Mouse (Mus musculus): ENCODE measurements around the gene Ptprm.

Ptprm gene

GRCm38 (mm10) chr17:67345157-67345556, 9.1 kb downstream of the Ptprm start:
- DNase-seq (ENCODE audit: extremely low spot score, low read depth, low spot score): no peak

GRCm38 (mm10) chr17:67343471-67343870, 10.8 kb downstream of the Ptprm start:
- DNase-seq (ENCODE audit: extremely low spot score, low read depth, low spot score): no peak

- no peak for DNase-seq (ENCODE audit: extremely low spot score, low read depth, low spot score)
Measured at GRCm38 (mm10) chr17:67343006-67343405, 11.3 kb downstream of the Ptprm start.

- DNase-seq (ENCODE audit: extremely low spot score, low read depth, low spot score): no peak
Measured at GRCm38 (mm10) chr17:67340362-67340761, 13.9 kb downstream of the Ptprm start.

GRCm38 (mm10) chr17:67339569-67339968, 14.7 kb downstream of the Ptprm start:
- no peak for DNase-seq (ENCODE audit: extremely low spot score, low read depth, low spot score)

- DNase-seq (ENCODE audit: extremely low spot score, low read depth, low spot score): no peak
Measured at GRCm38 (mm10) chr17:67334310-67334709, 19.9 kb downstream of the Ptprm start.

GRCm38 (mm10) chr17:67329435-67329834, 24.8 kb downstream of the Ptprm start:
- no peak for DNase-seq (ENCODE audit: extremely low spot score, low read depth, low spot score)

GRCm38 (mm10) chr17:67324499-67324832, 29.8 kb downstream of the Ptprm start:
- DNase-seq (ENCODE audit: extremely low spot score, low read depth, low spot score): no peak

GRCm38 (mm10) chr17:67323777-67324498, 30.3 kb downstream of the Ptprm start:
- no peak for DNase-seq (ENCODE audit: extremely low spot score, low read depth, low spot score)

- DNase-seq (ENCODE audit: extremely low spot score, low read depth, low spot score): no peak
Measured at GRCm38 (mm10) chr17:67314491-67315205, 39.6 kb downstream of the Ptprm start.

GRCm38 (mm10) chr17:67308421-67308820, 45.8 kb downstream of the Ptprm start:
- no peak for DNase-seq (ENCODE audit: extremely low spot score, low read depth, low spot score)

- no peak for DNase-seq (ENCODE audit: extremely low spot score, low read depth, low spot score)
Measured at GRCm38 (mm10) chr17:67306066-67306845, 48.0 kb downstream of the Ptprm start.

- DNase-seq (ENCODE audit: extremely low spot score, low read depth, low spot score): no peak
Measured at GRCm38 (mm10) chr17:67304831-67305230, 49.4 kb downstream of the Ptprm start.

GRCm38 (mm10) chr17:67303326-67304099, 50.7 kb downstream of the Ptprm start:
- DNase-seq (ENCODE audit: extremely low spot score, low read depth, low spot score): no peak

- DNase-seq (ENCODE audit: extremely low spot score, low read depth, low spot score): no peak
Measured at GRCm38 (mm10) chr17:67302569-67302968, 51.7 kb downstream of the Ptprm start.

- no peak for DNase-seq (ENCODE audit: extremely low spot score, low read depth, low spot score)
Measured at GRCm38 (mm10) chr17:67302074-67302473, 52.2 kb downstream of the Ptprm start.

- no peak for DNase-seq (ENCODE audit: extremely low spot score, low read depth, low spot score)
Measured at GRCm38 (mm10) chr17:67301367-67301766, 52.9 kb downstream of the Ptprm start.

- DNase-seq (ENCODE audit: extremely low spot score, low read depth, low spot score): no peak
Measured at GRCm38 (mm10) chr17:67298269-67298798, 55.9 kb downstream of the Ptprm start.

- no peak for DNase-seq (ENCODE audit: extremely low spot score, low read depth, low spot score)
Measured at GRCm38 (mm10) chr17:67296604-67297595, 57.4 kb downstream of the Ptprm start.

All from hindlimb bud, embryonic 11.5 days (tissue).